Mouse (Mus musculus) right cerebral cortex, postnatal 25 days (tissue): ENCODE measurements around the gene Mettl16.
A peak's percentile ranks its signal among the peaks of the same experiment; 100 is the strongest.
"Not testable (repeated sequence)": the region's sequence is repeated elsewhere in the genome, so short reads cannot be mapped to it uniquely, and the experiment has no call there.

ENCODE experiments used
- DNase-seq: peaks from one replicate; pipeline ENCODE4 v3.0.0; 2022

Gene Mettl16

GRCm38 (mm10) chr11:74800658-74801057 is 30.0 kb downstream of the Mettl16 start:
- no peak for DNase-seq

DNA sequence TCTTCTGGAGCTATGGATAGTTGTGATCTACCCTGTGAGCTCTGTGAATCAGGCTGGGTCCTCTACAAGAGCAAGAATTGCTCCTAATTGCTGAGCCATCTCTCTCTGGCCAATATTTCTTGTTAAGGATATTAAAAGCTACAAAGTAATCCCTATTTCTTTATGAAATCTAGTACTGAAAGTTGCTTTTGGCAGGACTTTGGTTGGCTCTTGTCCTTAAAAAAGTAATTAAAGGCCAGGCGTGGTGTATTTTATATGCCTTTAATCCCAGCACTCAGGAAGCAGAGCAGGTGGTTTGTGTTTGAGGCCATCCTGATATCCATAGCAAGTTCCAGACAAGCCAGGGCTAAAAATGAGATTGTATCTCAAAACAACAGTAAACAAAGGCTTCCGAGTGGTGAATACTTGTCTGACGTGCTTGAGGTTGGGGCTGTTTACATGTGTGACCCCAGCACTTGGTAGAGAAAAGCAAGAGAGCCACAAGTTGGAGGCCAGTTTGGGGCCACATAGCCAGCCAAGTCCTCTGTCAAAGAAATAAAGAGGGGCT is 33.5 kb downstream of the Mettl16 start:
- no peak for DNase-seq

GRCm38 (mm10) chr11:74807246-74807882 is 36.7 kb downstream of the Mettl16 start:
- no peak for DNase-seq

DNA sequence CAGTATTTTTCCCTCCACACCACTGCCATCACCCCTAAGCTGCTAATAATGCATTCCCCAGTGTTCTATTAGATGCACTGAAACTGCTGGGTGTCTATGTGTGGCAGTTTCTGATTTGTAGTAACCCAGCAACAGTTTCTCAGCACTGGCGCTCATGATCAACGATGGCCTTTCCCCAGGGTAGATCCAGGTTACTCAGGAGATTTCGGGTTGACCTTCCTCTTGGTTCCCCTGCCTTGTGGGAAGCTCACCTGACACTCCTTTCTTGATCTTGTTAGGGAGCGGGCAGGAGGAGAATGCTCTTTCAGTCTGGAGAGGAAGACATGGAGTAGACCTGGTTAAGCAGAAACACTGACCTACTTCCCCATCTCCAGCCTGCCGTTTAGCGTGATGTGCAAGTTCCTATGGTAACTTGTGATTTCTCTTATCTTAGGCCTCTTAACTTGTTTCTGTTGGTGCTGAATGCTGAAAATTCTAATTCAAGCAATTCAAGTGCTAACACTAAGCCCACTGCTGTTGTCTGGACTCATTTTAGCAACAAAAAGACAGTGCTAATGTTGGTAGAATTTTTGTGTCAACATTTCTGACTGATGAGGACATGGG is 37.7 kb downstream of the Mettl16 start:
- DNase-seq: no peak

GRCm38 (mm10) chr11:74810134-74810533 is 39.5 kb downstream of the Mettl16 start:
- DNase-seq: no peak

- DNase-seq: not testable (repeated sequence)
Observed at GRCm38 (mm10) chr11:74811027-74811426, 40.4 kb downstream of the Mettl16 start.

DNA sequence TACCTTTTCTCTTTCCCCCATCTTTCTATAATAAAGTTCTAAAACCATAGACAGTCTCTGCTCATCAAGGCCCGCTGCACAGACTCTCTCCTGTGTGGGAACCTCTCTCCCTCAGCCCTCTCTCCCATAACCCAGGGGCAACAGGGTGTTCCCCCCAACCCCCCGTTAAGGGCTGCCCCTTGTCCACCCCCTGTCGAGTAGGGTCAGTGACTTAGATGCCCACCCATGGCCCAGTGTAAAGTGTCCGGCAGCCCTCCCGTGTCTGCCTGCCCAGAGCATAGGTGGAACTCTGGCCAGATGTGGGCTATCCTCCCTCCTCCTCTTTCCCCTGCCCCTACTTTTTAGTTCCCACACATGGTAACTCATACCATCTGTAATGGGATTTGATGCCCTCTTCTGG is 40.9 kb downstream of the Mettl16 start:
- no peak for DNase-seq

GRCm38 (mm10) chr11:74815795-74816194 is 45.2 kb downstream of the Mettl16 start:
- DNase-seq: no peak

- no peak for DNase-seq
Observed at GRCm38 (mm10) chr11:74820921-74821320, 50.3 kb downstream of the Mettl16 start.

DNA sequence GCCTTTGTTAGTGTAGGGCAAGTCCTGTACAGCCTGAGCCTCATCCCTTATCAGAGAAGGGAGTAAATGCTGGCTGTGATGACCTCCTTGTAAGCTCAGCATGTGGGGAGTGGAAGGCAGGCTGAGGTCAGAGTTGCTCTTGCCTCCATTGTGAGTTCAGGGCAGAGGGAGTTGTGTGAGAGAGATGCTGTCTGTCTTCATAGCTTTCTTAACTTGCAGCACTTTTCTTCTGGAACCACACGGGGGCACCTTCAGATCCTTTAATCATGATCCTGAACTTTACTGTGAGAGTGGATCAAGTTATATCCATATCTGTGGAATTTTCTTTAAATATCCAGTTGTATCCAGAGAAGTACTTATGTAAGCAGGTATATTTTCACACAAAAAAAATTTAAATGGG is 50.8 kb downstream of the Mettl16 start:
- no peak for DNase-seq

- no peak for DNase-seq
Observed at GRCm38 (mm10) chr11:74822746-74823440, 52.3 kb downstream of the Mettl16 start.

- no peak for DNase-seq
Observed at GRCm38 (mm10) chr11:74826151-74826550, 55.5 kb downstream of the Mettl16 start.

GRCm38 (mm10) chr11:74826702-74827101 is 56.1 kb downstream of the Mettl16 start:
- DNase-seq: no peak

DNA sequence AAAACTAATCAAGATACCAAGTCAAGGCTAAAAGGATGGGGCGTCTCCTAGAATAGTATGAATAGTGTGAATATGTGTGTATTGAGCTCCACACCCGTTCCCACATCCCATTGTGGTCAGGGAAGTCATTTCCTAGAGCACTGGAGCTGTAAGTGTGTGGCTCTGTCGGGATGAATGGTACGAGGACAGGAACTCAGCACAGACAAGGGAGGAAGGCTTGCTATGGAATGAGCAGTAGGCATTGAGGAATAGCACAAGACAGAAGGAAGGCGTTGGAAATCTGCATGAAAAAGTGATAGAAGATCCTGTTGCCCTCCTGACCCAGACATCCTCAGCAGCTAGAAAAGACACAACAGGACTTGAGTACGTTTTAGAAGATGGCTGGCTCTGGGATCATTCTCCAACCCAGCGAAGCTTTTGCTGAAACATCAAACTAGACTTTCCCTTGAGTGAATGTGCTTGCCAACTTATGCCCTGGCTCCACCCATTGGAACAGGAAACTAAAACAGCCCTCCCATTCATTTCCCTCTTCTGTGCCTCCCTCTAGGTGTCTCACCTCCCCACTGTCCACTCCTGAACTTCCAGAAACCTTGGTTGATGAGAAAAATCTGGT is 57.3 kb downstream of the Mettl16 start:
- no peak for DNase-seq

- DNase-seq: no peak
Observed at GRCm38 (mm10) chr11:74828404-74828931, 57.8 kb downstream of the Mettl16 start.

DNA sequence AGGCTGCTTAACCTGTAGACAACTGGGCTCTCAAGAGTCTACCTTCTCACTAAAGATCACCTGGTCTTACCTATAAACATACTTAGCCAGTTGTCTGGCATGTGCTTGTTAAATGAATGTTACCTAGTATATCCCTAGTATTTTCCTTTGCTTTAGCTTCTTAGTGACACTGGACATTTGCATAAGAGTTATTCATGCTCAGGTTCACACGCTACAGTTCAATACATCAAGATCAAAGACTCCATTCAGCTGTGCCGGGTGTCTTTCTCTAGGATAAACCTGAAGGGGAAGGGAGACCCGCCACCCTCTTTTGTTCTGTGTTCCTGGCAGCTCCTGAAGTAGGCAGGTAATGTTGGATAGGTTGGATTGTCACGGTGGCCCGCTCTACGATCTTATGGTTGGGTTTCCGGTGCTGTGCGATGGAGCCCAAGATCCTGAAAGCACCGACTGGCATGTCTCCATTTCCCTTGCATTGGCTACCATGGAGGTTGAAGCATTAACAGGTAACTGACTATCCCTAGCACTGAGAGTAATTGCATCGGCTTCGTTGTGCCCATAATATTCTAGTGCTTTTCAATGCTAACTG is 58.4 kb downstream of the Mettl16 start:
- DNase-seq: no peak

GRCm38 (mm10) chr11:74829812-74830211 is 59.2 kb downstream of the Mettl16 start:
- DNase-seq: peak; percentile 72

DNA sequence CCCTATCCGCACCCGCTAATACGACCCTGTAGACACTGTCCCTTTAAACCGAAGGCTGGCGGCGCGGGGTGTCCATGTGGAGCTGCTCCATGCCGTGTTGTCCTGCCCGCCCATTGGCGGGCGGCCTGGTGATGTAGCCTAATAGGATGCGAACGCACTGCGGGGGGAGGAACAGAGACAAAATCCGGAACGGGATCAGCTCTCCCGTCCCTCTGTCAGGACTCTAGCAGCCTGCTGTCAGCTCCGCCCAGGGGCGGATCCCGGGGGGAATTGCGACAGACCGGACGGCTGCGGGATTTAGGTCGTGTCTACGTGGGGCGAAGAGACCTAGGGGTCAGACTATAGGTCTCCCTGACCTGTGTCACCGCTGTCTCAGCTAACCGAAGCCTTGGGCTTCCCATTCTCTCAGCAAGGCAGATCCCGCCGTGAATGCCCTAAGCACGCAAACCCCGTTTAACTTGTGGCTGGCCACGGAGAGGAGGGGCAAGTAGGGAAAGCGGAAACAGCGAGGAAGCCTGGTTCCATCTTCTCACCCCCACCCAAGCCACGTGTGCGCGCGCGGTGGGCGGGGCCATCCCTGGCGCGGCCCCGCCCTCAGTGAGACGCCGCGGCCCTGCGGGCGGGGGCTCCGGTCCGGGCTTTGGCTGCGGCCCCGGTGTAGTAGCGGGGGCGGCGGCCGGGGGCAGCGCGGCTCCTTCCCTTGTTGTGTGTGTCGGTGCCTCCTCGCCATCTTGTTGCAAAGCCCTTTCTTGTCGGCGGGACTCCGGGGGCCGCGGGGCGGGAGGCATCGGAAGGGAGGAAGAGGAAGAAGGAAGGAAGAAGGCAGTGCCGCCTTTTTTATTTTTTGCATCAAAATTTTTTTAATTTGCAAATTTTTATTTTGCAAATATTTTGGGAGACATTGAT is 59.9 kb downstream of the Mettl16 start, which contains the start of gene Mnt:
Gene Mnt, plus strand, starts transcription at position 665 of the 906 bp plus-strand sequence.
- DNase-seq: peak; percentile 98

GRCm38 (mm10) chr11:74831191-74831605 is 60.6 kb downstream of the Mettl16 start:
- no peak for DNase-seq

DNA sequence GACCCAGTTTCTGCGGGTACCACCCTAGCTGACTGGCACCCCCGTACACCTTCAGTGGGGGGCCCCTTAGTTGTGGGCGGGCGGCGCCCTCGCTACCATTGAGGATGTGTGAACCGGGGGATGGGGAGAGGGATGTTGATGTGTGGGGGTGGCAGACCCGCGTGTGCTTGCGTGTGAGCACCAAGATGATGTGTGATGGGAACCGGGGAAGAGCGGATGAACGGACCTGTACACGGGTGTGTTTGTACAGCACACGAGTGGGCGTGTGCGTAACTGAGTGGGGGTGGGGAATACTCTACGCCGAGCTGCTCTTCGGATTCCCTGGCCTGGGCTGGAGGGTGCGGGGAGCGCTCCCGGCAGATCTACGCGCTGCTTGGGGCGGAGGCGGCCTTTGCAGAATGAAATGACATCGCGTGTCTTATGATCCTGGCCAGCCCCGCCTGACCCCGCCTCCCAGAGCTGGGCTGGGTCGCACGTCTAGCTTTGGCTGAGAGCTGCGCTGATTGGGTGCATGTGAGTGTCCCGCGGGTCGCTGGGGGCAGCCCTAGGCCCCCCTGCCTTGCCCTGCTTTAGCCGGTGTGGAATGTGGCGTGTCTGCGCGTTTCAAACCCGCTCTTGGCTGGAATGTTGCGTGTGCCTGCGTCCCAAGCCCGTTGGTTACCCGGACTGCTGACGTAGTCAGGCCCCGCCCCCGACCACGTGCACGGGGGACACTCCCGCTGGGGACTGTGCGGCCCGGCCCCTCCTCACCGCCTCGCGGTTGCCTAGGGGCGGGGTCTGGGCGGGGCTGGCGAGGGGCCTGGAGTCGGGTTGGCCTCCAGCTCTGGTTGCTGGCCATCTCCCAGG is 61.2 kb downstream of the Mettl16 start:
- peak; percentile 99 for DNase-seq
